Mouse (Mus musculus) heart, embryonic 13.5 days (tissue): ENCODE measurements around the gene Baiap3. TPM values are rescaled to one million over a fixed set of nuclear protein-coding genes. Genes with fewer than 3 reads are reported as not detected.
A peak's percentile ranks its signal among the peaks of the same experiment; 100 is the strongest.

ENCODE experiments used
- ATAC-seq: fragments of 200-750 bp; cut with Nextera tagmentation; 2 replicates; pipeline ENCODE4 v1.8.0; 2017; ENCODE audit warnings: moderate TSS enrichment; ENCODE audit not compliant: insufficient number of reproducible peaks, low FRiP score, low TSS enrichment; ENCODE audit errors: extremely low read depth
- H3K27ac ChIP-seq: fragments of 300-500 bp; sonication (generic); replicated peaks from 2 replicates; pipeline ENCODE4 v1.5.1; 2015; ENCODE audit warnings: moderate library complexity, mild to moderate bottlenecking, inconsistent platforms
- H3K27me3 ChIP-seq: fragments of 300-500 bp; sonication (generic); replicated peaks from 2 replicates; pipeline ENCODE4 v1.6.1; 2015; ENCODE audit warnings: mild to moderate bottlenecking, inconsistent platforms
- H3K36me3 ChIP-seq: fragments of 300-500 bp; sonication (generic); 2 replicates; pipeline ENCODE4 v1.6.1; 2015; ENCODE audit warnings: mild to moderate bottlenecking, inconsistent platforms
- H3K4me1 ChIP-seq: fragments of 300-500 bp; sonication (generic); 2 replicates; pipeline ENCODE4 v1.6.1; 2015; ENCODE audit warnings: inconsistent platforms
- H3K4me2 ChIP-seq: fragments of 300-500 bp; sonication (generic); 2 replicates; pipeline ENCODE4 v1.6.1; 2015; ENCODE audit warnings: inconsistent platforms, mild to moderate bottlenecking, moderate library complexity
- H3K4me3 ChIP-seq: fragments of 300-500 bp; sonication (generic); 2 replicates; pipeline ENCODE4 v1.5.1; 2015; ENCODE audit warnings: moderate library complexity, mild to moderate bottlenecking, inconsistent platforms
- H3K9ac ChIP-seq: fragments of 300-500 bp; sonication (generic); 2 replicates; pipeline ENCODE4 v1.6.1; 2015; ENCODE audit warnings: inconsistent platforms, mild to moderate bottlenecking, moderate library complexity
- H3K9me3 ChIP-seq: fragments of 300-500 bp; sonication (generic); 2 replicates; pipeline ENCODE4 v1.6.1; 2016; ENCODE audit warnings: inconsistent platforms
- WGBS: fragments of 180-500 bp; shearing (Covaris S2); methylation state at CpG from one replicate; pipeline ENCODE4 v1.1.7; 2015; ENCODE audit warnings: mixed read lengths; 5-methylcytosine and 5-hydroxymethylcytosine counted together
- polyA plus RNA-seq: library from polyadenylated mRNA; unstranded; fragments of >200 nt; fragmentation: Nextera tagmentation; extraction: Ambion mirVana; gene quantifications from 2 replicates; pipeline ENCODE4 v1.2.1, GENCODE M21; 2015

The Baiap3 gene
- 0.57 and 0.69 TPM in 2 replicates for polyA plus RNA-seq

GRCm38 (mm10) chr17:25256140-25256754 is at the start of gene Baiap3:
TSS of gene Baiap3 (minus strand) at chr17:25256364.
- ATAC-seq = no peak
- peak within 1 kb of the TSS; percentile 52 for H3K4me3 ChIP-seq
- H3K27ac ChIP-seq = no peak within 1 kb of the TSS
- no peaks in the 10 kb centered on the region for H3K9me3 ChIP-seq
- H3K4me2 ChIP-seq = peak within 1 kb of the TSS; percentile 80
- H3K4me1 ChIP-seq = peaks cover 13% of the 10 kb centered on the region
- peaks cover 26% of the 10 kb centered on the region for H3K36me3 ChIP-seq
- H3K9ac ChIP-seq = peak within 1 kb of the TSS; percentile 70
- 4% methylated on average over 35 of the region's 35 CpGs for WGBS
- H3K27me3 ChIP-seq = peaks cover 61% of the 10 kb centered on the region

- H3K4me1 ChIP-seq = no peaks in the 10 kb centered on the region
- H3K9ac ChIP-seq = no peak within 1 kb of the TSS
- H3K27me3 ChIP-seq = peaks cover 58% of the 10 kb centered on the region
- H3K4me3 ChIP-seq = no peak within 1 kb of the TSS
- no peaks in the 10 kb centered on the region for H3K9me3 ChIP-seq
- no peak for ATAC-seq
- no peak within 1 kb of the TSS for H3K4me2 ChIP-seq
- 77% methylated on average over 5 of the region's 5 CpGs for WGBS
- H3K27ac ChIP-seq = no peak within 1 kb of the TSS
- no peaks in the 10 kb centered on the region for H3K36me3 ChIP-seq
Measured at GRCm38 (mm10) chr17:25298094-25298493, 41.9 kb upstream of the Baiap3 start, which contains the start of gene Prss34. TSS of gene Prss34 (plus strand) at chr17:25298394.

DNA sequence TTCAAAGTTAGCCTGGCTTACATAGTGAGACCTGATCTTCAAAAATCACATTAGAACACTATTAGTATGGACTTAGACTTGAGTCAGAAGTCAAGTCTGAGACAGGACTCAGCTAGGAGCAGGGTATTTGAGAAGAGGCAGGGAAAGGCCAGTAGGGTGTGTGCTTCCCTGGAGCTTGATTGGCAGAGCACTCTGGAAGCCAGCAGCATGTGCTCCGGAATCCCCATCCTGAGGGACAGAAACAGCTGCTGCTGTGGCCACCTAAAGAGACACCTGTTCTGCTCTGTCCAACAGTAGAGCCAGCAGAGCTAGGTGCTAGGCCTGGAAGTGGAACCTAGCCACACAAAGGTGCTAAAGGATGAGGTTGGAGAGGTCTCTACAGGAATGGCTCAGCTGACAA is 37.9 kb upstream of the Baiap3 start:
- whole genome bisulfite sequencing = 58% methylated on average over 1 of the region's 1 CpGs
- Histone ChIP-seq H3K9ac (no peak overlapping the region), H3K36me3 (no peaks in the 10 kb centered on the region), H3K4me3 (no peak overlapping the region), H3K27me3 (peaks cover 37% of the 10 kb centered on the region), H3K4me2 (no peak overlapping the region), H3K27ac (no peak overlapping the region), H3K4me1 (no peaks in the 10 kb centered on the region), H3K9me3 (no peaks in the 10 kb centered on the region)
- no peak for ATAC-seq

DNA sequence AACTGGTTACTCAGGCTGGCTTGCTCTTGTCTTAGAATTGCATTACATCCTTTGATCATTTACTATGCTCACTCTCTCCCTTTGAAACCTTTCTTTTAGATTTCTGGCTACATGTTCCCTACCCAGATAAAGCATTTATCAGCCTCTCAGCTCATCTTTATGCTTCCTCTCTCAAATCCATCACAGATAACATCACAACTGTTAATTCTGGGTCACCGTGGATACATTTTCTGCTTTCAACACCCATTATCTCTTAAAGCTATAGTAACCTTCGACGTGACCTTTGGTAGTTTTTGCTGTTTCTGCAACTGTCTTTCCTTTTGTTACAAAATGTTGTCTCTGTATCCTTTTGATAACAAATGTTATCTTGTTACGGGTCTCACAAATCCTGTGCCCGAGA is 37.3 kb upstream of the Baiap3 start:
- H3K27me3 ChIP-seq = peaks cover 31% of the 10 kb centered on the region
- no peak overlapping the region for H3K27ac ChIP-seq
- H3K4me2 ChIP-seq = no peak overlapping the region
- WGBS = 28% methylated on average over 5 of the region's 5 CpGs
- no peaks in the 10 kb centered on the region for H3K9me3 ChIP-seq
- no peak overlapping the region for H3K4me3 ChIP-seq
- H3K4me1 ChIP-seq = no peaks in the 10 kb centered on the region
- no peak overlapping the region for H3K9ac ChIP-seq
- no peak for ATAC-seq
- H3K36me3 ChIP-seq = no peaks in the 10 kb centered on the region

GRCm38 (mm10) chr17:25290411-25290810 is 34.2 kb upstream of the Baiap3 start:
- Histone ChIP-seq H3K36me3 (no peaks in the 10 kb centered on the region), H3K27me3 (peaks cover 11% of the 10 kb centered on the region), H3K4me3 (no peak overlapping the region), H3K27ac (no peak overlapping the region), H3K4me2 (no peak overlapping the region), H3K9ac (no peak overlapping the region), H3K4me1 (no peaks in the 10 kb centered on the region), H3K9me3 (no peaks in the 10 kb centered on the region)
- 19% methylated on average over 4 of the region's 4 CpGs for WGBS
- no peak for ATAC-seq

- Histone ChIP-seq H3K27me3 (peaks cover 11% of the 10 kb centered on the region), H3K36me3 (no peaks in the 10 kb centered on the region), H3K4me2 (no peak overlapping the region), H3K9ac (no peak overlapping the region), H3K9me3 (no peaks in the 10 kb centered on the region), H3K4me3 (no peak overlapping the region), H3K27ac (no peak overlapping the region), H3K4me1 (0 out of 2 replicates have a peak, but pooled peaks cover 2% of the 10 kb centered on the region)
- 17% methylated on average over 4 of the region's 4 CpGs for WGBS
- no peak for ATAC-seq
Measured at GRCm38 (mm10) chr17:25288842-25289241, 32.7 kb upstream of the Baiap3 start.

DNA sequence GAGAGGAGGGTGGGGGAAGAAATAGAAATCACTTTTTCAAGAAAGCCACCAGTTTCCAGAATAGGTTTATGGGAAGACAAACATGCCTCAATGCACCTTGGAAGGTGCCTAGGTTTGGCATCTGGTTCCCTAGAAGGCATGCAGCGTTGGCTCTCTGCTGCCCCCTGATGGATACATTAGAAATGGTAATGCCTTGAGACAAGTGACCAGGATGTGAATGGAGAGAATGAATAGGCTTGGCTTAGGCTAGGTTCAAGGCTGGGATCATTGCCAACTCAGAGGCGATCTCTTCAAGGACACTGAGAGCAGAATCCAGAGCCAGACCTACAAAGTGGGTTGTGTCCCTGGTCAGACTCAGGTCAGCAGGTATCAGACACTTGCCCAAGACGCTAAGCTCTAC is 28.9 kb upstream of the Baiap3 start:
- ATAC-seq = no peak

GRCm38 (mm10) chr17:25282133-25282532 is 26.0 kb upstream of the Baiap3 start:
- no peak for ATAC-seq
- 29% methylated on average over 11 of the region's 11 CpGs for WGBS
- Histone ChIP-seq H3K9me3 (no peaks in the 10 kb centered on the region), H3K9ac (no peak overlapping the region), H3K27ac (no peak overlapping the region), H3K4me1 (0 out of 2 replicates have a peak, but pooled peaks cover 2% of the 10 kb centered on the region), H3K4me3 (no peak overlapping the region), H3K4me2 (peak overlapping the region; percentile 32), H3K36me3 (no peaks in the 10 kb centered on the region), H3K27me3 (peaks cover 7% of the 10 kb centered on the region)

More for the DNA sequence above, 28.9 kb upstream of the Baiap3 start:
- peaks cover 4% of the 10 kb centered on the region; the same call in 1 of the 2 replicates for H3K27me3 ChIP-seq
- H3K9me3 ChIP-seq = no peaks in the 10 kb centered on the region
- no peak overlapping the region for H3K4me3 ChIP-seq
- no peak overlapping the region for H3K4me2 ChIP-seq
- no peak overlapping the region for H3K9ac ChIP-seq
- 0 out of 2 replicates have a peak, but pooled peaks cover 2% of the 10 kb centered on the region for H3K4me1 ChIP-seq
- H3K36me3 ChIP-seq = no peaks in the 10 kb centered on the region
- 20% methylated on average over 3 of the region's 3 CpGs for WGBS
- no peak overlapping the region for H3K27ac ChIP-seq

DNA sequence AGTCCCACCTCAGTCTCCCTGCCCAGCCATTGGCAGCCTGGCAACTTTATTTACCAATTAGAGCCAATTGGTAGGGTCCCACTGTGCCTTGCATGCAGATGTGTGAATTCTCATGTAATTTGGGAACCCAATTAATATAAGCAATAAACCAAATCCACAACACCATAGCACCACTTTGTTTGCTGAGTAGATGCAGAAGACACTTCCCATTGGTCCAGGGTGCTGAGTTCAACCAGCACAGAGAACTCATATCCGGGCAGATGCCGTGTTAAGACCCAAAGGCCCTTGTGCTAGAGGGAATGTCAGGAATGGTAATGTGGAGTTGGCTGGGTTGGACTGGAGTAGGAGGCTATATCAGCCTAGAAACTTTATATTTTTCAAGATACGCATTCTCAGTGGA is 19.7 kb upstream of the Baiap3 start:
- no peak overlapping the region for H3K4me3 ChIP-seq
- peaks cover 7% of the 10 kb centered on the region for H3K27me3 ChIP-seq
- H3K36me3 ChIP-seq = no peaks in the 10 kb centered on the region
- 90% methylated on average over 3 of the region's 3 CpGs for whole genome bisulfite sequencing
- H3K9me3 ChIP-seq = no peaks in the 10 kb centered on the region
- H3K4me1 ChIP-seq = peaks cover 22% of the 10 kb centered on the region
- H3K4me2 ChIP-seq = no peak overlapping the region
- H3K27ac ChIP-seq = no peak overlapping the region
- H3K9ac ChIP-seq = no peak overlapping the region
- ATAC-seq = no peak

GRCm38 (mm10) chr17:25274571-25275346 is 18.6 kb upstream of the Baiap3 start, which contains the start of gene Ube2i:
TSS of gene Ube2i (minus strand) at chr17:25274622.
- 78% methylated on average over 9 of the region's 9 CpGs for WGBS

DNA sequence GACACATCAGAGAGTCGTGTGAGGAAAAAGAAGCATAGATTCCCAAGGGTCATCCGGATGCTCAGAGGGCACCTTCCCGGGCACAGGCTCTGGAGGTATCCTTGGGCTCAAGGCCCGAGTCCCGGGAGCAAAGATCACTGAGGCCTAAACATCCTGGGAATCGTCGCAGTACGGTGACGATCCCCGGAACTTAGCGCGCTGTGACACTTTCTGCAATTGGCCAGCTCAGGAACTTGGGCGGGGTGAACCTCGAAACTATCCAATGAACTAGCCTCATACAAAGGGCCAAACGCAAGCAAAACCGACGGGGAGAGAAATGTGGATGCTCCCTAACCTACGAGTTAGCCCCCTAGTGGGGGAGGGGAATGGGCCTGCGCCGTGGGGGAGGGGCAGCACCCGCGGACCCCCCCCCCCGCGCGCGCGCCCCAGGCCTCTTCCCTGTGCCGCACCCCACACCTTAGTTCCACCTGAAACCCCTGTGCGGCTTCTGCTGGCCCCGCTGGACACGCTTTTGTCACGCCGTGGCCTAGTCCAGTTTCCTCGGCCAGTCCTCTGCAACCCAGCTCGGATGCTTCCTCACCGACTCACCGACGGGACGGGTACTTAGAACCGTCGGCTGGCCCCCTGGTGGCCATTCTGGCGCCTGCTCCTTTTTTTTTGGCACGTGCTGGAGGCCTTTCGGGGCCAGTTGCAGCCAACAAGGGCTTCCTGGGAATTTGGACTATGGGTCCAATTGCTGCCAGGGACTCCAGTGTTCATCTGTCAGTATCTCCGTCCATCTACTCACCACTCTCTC is 17.7 kb upstream of the Baiap3 start:
- Histone ChIP-seq H3K4me2 (peak overlapping the region; percentile 89), H3K4me1 (peaks cover 36% of the 10 kb centered on the region), H3K9me3 (no peaks in the 10 kb centered on the region), H3K4me3 (peak overlapping the region; percentile 100), H3K27ac (peak overlapping the region; percentile 97), H3K36me3 (peaks cover 12% of the 10 kb centered on the region), H3K9ac (peak overlapping the region; percentile 99), H3K27me3 (peaks cover 3% of the 10 kb centered on the region; the same call in 1 of the 2 replicates)
- under 1% methylated on average over 35 of the region's 45 CpGs for WGBS
- peak; percentile 72 for ATAC-seq

More at GRCm38 (mm10) chr17:25274571-25275346, 18.6 kb upstream of the Baiap3 start, which contains the start of gene Ube2i:
- Histone ChIP-seq H3K9me3 (no peaks in the 10 kb centered on the region), H3K36me3 (peaks cover 4% of the 10 kb centered on the region), H3K4me1 (peaks cover 32% of the 10 kb centered on the region), H3K27ac (peak within 1 kb of the TSS; percentile 97), H3K4me3 (peak within 1 kb of the TSS; percentile 100), H3K4me2 (peak within 1 kb of the TSS; percentile 89), H3K9ac (peak within 1 kb of the TSS; percentile 99), H3K27me3 (peaks cover 3% of the 10 kb centered on the region; the same call in 1 of the 2 replicates)
- ATAC-seq = no peak
